Mouse (Mus musculus) v-Abl transformed pro-B cells (cell line): ENCODE measurements around the gene Hhex.

Source experiments
- in situ Hi-C, 2 experiments: fragments of 400-800 bp; cut with MboI; formaldehyde crosslinking; loops; one replicate each; pipeline ENCODE4 v1.15.1; 2025; ENCODE audit not compliant: unreplicated experiment in 2 of 2

Gene Hhex

DNA sequence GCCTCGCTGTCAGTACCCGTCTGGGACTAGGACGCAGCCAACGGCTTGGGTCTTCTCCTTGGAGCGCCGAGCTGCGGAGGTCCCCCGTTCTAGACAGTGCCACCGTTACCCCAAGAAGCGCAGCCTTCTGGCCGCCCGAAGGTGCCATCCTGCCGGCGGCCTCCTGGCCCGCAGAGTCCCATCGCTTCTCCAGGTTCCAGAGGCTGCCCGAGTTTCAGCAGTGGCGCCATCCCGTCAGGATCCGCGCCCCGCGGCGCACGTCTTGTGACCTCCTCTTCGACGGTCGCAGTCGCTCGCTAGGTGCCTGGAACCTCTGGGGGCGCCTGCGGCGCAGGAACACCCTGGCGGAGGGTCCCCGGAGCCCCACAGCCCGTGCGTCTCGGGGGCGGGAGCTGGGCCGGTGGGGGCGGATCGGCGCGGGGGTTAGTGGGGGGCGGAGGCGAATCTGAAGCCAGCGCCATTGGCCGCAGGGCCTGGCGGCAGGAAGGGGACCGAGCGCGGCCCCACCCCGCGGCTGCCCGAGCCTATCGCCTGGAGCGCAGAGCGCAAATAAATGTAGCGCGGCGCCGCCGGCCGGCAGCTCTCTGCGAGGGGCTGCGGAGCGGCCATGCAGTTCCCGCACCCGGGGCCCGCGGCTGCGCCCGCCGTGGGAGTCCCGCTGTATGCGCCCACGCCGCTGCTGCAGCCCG, at the start of gene Hhex:
TSS of gene Hhex (plus strand) at position 548 of the 689 bp plus-strand sequence.
- in situ Hi-C loops = no loop called here

DNA sequence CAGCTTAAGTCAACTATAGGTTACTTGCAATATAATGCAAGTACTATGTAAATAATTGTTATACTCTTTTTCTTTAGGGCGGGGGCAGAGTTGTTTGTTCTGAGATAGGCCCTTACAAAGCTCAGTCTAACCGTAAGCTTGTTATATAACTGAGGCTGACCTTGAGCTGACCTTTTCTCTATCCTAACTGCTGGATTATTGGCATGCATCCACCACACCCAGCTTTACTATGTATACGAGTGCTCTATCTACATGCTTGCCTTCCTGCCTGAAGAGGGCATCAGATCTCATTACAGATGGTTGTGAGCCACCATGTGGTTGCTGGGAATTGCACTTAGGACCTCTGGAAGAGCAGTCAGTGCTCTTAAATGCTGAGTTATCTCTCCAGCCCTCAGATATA, 48.5 kb upstream of the Hhex start:
- in situ Hi-C loops = no loop called here

DNA sequence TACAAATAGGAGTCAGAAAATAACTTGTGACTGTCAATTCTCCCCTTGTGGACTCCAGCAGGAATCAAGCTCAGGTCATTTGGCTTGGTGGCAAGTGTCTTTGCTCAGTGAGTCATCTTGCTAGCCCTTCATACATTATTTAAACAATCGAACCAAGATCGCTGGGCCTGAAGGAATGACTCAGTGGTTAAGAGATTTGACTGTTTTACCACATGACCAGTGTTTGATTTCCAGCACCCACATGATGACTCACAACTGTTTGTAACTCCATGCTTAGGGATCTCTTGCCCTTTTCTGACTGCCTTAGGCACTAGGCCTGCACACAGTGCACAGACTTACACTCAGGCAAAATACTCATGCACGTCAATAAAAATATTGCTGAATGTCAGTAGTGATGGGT, 42.7 kb upstream of the Hhex start:
- in situ Hi-C loops = no loop called here

DNA sequence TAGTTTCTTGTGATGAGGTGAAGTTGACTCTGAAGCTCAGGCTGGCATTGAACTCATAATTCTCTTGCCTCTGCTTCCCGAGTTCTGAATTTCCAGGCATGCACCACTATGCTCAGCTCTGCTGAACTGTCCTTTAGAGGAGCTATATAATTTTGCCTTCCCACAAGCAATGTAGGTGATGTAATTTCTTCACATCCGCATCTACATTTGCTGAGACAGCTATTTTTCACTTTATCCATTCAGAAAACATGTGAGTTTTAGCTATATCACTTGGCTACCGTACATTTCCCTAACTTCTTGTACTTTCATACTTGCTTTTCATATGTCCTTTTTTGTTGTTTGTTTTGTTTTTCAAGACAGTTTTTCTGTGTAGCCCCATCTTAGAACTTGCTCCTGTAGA, 38.3 kb upstream of the Hhex start:
- in situ Hi-C loops = no loop called here

DNA sequence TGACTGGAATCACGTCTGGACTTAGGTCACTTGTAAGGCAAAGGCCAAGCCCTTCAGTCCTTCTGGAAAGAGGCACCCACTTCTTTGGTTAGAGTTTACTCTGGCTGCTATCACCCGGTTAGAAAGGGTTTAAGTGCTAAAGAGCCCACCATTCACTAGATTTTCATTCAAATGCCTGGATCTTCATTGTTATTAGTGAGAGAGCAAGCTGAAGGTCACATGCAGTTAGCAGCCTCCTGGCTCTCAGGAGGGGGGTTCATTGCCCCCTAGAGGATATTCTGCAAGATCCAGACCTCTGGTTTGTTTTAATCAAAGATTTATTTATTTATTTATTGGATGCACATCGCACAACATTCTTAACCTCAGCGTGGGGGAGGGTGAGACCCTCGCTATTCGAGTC, 33.7 kb upstream of the Hhex start:
- in situ Hi-C loops = no loop called here

DNA sequence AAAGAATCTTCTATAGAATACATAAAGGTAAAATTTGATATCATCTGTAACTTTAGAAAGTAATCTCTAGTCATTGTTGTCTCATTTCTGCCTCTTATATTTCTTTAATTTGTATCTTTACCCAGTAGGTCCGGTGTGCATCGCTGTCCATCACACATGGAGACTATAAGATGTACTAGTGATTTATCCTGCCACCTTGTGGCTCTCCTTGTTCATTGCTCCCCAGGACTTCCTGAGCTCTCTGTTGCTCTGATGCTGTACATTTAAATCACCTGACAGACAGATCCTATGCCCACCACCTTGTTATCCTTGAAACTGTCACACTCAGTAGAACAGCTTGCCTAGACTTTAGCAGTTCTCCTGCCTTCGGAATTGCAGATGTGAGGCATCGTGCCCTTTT, 16.3 kb upstream of the Hhex start:
- in situ Hi-C loops = loop anchor here in 1 of 2 experiments (5.0 to 10.0 kb wide), 2 partner anchors 133 to 366 kb away; no protein-coding TSS in a partner anchor

DNA sequence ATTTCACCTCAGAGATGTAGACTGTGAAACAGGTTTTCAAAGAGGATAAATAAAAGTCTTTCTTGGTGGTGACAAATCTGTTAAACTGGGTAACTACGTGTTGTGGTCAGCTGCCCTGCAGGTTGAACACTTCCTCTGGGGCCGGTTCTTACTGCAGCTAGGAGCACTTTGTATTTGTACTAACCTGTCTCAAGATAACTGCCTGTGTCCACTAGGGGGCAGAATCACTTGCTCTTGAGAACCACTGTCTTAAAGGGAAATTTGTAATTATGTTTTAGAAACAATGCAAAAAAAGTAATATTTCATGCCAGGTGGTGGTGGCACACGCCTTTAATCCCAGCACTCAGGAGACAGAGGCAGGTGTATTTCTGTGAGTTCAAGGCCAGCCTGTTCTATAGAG, 15.0 kb upstream of the Hhex start:
- in situ Hi-C loops = loop anchor here in 1 of 2 experiments (5.0 to 10.0 kb wide), 2 partner anchors 135 to 367 kb away; no protein-coding TSS in a partner anchor

DNA sequence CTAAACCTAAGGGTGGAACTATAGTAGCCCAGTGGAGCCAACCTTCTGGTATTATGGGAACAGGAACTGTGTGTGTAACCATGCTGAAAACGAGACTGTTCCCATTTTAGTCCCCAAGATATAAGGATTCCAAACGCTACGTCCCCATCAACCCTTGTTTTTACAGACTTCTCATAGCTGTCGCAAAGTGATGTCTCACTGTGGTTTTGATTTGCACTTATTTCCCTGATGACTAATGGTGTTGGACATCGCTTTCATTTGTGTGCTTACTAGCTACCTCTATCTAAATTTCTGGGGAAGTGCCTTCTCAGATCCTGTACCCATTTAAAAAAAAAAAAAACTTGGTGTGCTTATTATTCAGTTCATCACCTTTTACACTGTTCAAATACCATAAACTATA, 6.0 kb upstream of the Hhex start:
- in situ Hi-C loops = loop anchor here (5.0 kb wide), 2 partner anchors 69 to 74 kb away; no protein-coding TSS in a partner anchor

DNA sequence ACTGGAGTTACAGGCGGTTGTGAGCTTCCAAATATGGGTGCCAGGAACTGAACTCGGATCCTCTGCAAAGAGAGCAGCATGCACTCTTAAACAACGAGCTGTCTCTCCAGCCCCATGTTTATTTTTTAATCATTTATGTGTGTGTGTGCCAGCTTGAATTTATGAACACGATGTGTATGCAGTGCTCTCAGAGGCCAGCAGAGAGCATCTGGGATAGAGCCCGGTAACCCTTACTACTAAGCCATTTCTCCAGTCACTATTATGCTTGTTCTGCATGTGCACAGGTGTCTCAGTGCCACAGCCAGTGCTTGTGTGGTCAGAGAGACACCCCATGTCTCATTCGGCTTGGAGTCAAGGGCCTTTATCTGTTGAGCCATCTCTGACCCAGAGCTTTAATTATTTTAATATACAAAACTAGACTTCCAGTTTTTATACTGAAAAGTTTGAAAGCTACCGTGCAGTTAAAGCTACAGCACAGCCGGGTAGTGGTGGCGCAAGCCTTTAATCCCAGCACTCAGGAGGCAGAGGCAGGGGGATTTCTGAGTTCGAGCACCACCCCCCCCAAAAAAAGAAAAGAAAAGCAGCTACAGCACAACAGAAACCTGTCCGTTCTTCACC, 3.4 kb upstream of the Hhex start:
- in situ Hi-C loops = no loop called here

DNA sequence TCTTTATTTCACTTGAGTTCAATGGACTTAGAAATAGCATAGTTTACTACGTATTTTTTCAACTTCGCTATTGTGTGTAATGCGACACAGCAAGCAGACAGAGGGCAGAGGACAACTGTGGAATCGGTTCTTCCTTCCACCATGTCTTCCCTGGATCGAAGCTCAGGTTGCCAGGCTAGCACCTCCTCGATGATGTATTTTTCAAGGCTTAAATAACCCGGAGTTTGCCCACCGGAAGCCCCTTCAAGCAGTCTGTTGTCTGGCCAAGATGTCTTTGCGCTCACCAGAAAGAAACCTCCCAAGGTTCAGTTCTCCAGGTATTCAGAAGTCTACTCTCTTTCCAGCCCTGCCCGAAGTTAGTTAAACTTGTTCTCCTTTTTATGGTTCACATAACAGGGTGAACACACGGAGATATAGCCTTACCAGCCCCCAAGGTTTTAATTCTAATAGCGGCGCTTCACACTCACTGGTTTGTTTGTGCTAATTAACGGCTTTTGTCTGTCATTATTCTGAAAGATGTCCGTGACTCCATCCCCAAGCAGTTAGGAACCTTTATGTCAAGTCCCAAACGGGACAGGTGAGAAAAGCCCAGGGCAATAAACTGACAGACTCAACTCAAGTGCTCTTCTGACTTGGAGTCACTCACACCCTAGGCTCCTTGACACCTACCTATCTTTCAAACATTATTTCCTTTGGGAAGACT, 1.6 kb upstream of the Hhex start:
- in situ Hi-C loops = no loop called here

DNA sequence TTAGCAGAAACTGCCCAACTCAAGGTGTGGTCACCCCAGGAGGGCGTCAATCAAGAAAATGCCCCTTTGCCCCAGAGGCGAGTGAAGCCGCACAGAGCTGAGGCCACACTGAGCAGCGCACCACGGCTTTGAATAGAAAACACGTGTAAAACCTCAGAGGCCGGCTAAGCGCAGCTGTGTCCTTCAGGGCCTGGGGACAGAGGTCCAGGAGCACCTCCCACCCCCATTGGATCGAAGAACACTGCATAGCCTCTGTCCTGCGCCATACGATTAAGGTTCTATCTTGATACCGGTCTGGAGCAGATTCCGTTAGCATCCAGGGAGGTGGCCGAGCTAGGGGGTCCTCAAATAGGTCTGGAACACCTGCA, 731 bp upstream of the Hhex start:
- in situ Hi-C loops = no loop called here

DNA sequence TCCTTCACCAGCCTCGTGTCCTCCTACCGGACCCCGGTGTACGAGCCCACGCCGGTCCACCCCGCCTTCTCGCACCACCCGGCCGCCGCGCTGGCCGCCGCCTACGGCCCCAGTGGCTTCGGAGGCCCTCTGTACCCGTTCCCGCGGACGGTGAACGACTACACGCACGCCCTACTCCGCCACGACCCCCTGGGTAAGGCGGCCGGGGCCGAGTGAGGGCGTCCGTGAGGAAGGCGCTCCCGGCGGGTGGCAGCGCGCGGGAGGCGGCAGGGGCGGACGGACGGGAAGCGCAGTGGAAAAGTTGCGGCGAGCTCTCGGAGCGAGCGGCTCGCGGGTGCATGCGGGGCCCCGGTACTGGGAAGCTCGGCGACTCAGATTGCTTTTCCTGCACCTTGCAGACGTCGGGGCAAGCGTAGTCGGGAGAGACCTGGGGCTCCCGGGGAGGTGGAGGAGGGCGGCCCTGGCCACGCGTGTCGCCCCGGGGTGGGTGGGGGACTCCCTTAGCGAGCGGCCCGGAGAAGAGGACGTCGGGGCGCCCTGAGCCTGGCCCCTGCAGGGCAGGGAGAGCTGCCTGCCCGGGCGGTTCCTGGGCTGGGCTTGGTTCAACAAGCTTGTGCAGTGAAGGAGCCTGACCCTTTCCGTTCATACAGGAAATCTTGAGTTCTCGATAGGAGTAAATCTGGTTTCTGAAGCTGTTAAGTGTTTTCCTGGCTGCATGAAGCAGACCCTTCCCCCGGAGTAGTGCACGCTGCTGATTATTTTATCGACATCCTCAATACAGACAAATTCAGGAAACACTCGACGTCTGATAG, 637 bp downstream of the Hhex start:
- in situ Hi-C loops = no loop called here

DNA sequence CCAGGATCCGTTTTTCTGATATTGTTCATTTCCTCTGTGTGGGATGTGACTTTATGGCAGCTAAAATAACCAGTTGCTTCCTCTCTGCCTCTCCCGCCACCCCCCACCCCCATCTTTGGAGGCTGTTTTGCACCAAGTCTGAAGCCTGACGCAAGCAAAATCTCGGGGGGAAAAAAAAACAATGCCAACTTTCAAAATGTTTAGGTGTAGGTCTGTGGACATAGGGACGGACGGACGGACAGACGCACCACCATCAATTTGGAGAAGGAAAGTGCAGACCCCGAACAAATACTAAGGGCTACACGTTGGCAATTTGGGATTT, 1.2 kb downstream of the Hhex start:
- in situ Hi-C loops = no loop called here

DNA sequence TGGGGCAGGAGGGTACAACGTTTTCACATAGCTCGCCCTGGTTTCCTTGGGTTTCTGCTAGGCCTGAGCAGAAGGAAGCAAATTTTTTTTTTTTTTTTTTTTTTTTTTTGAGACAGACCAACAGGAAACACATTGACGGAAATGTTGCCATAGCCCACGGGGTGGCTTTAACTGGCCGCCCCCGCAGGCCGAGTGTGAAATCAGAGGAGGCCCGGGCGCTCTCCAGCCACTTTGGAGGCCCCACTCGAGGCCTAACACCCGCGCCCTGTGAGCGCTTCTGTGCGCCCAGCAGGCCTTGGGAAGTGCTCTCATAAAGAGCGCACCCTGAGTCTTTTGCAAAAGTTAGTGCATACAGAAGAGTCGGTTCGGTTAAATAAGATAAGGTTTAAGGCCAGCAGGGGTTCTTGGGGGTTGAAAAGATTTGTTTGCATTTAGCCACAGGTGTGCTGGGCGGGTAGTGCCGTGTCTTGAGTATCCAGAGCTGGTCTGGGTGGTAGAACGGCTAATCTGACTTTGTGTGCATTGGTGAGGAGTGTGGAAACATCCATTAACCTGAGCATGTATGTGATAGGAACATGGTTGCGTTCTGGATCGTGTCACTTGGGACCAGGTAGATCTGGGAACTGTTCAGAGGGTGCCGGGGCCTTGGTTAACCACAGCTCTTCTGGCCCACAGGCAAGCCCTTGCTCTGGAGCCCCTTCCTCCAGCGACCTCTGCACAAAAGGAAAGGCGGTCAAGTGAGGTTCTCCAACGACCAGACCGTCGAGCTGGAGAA, 2.1 kb downstream of the Hhex start:
- in situ Hi-C loops = no loop called here

DNA sequence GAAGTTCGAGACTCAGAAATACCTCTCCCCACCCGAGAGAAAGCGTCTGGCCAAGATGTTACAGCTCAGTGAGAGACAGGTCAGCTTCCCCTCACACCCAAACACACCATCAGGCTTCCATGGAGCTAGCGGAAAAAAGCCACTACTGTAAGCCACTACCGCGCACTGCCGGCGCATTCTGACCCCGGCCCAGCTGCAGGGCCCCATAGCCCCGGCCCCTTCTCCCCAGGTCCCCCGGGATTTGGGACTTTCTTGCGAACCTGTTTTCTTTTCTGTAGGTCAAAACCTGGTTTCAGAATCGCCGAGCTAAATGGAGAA, 2.6 kb downstream of the Hhex start:
- in situ Hi-C loops = no loop called here

DNA sequence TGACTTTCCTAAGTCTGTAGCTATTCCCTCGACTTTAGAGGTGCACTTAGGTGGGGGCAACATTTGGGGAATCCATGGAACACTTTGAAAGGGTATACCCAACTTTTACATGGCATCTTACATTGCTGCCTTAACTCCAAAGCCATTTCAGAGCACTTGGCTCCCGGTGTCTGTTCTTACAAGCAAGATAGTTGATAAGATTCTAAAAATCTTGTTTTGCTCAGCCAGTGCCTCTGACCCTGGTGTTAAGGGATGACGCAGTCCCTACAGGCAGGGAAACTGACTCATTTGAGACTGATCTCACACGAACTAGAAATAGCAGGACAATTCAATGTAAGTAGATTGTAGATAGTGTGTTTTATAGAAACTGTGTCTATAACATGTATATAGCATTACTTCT, 5.6 kb downstream of the Hhex start:
- in situ Hi-C loops = no loop called here

DNA sequence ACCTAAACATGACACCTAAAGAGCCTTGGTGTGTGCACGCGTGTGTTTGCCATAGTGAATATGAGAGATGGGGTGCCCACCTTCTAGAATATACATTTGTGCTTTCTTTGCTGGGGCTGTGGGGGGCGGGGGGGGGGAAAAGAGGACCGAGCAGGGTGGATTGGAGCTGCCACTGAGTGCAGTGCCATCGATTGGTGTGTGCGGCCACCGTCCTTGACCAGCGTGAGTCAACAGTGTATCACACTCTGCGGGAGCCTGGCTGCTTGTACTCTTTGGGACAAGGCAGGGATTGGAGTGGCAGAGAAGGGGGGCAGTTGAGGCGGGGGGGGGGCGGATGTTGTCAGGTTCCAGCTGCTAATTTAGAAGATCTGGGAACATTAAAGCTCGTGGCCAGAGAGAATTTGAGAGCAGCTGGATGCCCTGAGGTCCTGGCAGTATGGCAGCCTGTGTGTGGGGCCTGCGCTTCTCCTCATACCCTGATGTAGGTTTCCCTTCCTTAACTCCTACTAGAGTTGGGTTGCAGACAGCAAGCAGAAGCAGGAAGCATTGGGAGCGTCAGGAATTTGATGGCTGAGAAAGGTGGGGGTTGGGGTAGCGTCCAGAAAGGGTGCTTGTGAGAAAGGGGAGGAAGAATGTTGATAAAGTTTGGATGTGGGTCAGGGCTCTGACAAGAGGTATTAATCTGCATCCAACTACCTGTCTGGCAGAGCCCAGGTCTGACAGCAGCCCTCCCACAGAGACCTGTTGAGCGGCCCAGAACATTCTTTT, 6.3 kb downstream of the Hhex start:
- in situ Hi-C loops = no loop called here

DNA sequence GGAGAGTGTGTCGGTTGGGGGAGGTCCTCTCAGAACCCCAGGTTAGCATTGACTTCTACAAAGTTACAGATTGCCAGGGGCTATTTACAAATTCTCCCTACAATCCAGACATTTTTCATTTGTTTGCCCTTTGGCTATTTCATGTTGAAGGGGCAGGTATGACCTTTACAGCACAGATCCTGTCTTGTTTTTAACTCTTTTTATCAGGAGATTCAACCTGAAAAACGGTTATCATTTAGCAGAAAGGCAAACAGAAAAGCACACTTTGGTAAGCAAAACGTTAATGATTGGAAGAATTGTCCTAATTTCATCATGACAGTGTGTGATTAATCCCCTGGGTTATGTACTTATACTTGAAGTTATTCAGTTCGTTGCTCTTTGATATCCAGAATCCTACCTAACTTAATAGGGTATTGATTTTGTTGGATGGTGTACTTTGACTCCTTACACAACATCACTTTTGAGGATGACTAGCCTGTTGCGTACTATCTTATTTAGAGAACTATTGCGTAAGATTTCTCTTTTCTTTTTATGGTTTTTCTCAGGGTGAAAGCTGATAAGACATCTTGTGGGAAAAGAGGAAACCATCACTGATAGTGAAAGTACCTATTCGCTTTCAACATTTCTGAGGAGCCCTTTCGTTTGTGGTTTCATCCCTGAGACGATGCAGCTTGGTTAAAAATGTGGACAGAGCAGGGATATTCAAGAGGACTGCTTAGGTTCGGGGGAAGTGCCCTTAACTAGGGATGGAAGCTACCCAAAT, 8.1 kb downstream of the Hhex start:
- in situ Hi-C loops = no loop called here

DNA sequence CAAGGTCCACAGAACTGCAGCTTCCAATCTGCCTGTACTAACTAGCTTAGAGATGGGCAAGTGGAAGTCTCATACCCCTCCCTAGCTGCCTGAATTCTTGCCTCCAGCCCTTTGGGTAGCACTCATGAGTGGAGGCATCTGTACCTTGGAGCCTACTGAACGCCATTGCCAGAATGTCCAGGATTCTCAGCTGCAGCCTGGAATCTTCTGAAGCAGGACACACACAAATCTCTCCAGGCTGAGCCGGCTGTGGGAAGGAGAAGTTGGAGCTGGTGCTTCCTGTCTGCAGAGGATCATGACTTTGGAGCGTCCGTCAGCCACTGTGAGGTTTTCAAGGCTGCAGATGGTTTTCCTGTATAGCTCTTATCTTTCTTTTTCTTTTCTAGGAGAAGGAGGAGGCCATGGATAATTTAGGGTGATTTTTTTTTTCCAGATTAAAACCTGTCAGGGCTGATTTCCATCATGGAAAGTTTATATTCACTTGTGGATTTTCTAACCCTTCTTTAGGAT, 9.1 kb downstream of the Hhex start:
- in situ Hi-C loops = no loop called here
